Mouse (Mus musculus): Measurements from ENCODE around the gene Mrpl54. TPM values are rescaled to one million over a fixed set of nuclear protein-coding genes. Genes with fewer than 3 reads are reported as not detected.

The Mrpl54 gene
- 202 and 210 TPM in 2 replicates for polyA plus RNA-seq (2015; fragmentation: Nextera tagmentation; extraction: Ambion mirVana)

DNA sequence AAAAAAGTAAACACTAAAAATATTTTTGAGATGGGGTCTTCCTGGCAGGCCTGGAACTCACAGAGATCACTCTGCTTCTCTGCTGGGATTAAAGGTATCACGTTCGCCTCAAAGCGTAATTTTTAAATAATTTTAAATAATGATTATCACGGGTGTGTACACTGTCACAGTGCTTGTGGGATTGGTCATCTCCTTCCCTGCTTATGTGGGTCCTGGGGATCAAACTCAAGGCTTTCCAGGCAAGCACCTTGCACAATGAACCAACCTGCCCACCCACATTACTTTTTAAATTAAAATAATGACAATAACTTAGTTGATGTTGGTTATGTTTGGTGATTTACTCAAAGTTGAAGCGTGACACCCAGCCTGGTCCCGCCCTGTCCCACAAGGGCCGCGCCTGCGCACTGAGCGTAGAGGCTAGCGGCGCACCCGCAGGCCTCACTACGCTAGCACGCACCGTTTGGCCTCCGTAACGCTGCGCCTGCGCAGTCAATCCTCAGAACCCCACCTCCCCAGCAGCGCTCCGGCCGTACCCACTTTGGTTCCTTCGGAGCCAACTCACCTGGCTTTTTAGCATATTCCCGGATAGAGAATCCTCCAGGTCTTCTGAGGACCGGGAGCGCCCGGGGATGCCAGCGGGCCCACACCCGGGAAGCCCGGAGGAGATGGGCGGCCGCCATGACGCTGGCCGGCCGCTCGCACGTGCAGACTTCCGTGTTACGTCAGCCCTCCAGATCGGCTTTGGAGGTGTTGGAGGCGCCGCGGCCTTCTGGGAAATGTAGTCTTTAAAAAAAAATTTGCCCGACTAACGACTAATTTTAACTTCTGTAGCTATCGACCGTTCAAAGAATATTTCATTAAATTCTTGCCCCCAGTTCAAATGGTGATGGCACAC, at the start of gene Mrpl54, which contains the start of gene Apba3:
Mrpl54 (minus strand) TSS at position 724 of the 895 bp plus-strand sequence.
Apba3 (plus strand) TSS at position 750 of the 895 bp plus-strand sequence.
- Histone ChIP-seq H3K9ac (ENCODE audit: low read length) (peak within 1 kb of the TSS; percentile 80), H3K4me3 (ENCODE audit: low read length) (peak within 1 kb of the TSS; percentile 71), H3K27ac (ENCODE audit: low read length) (peak within 1 kb of the TSS; percentile 80), H3K4me1 (replicated peaks; ENCODE audit: control insufficient read depth, insufficient read depth, low read length) (peaks cover 18% of the 10 kb centered on the region), H3K4me2 (ENCODE audit: low read depth, low read length) (peak within 1 kb of the TSS; percentile 52), H3K27me3 (ENCODE audit: control insufficient read depth, insufficient read depth, low read depth, low read length) (no peaks in the 10 kb centered on the region), H3K9me3 (ENCODE audit: control insufficient read depth, low read length) (no peaks in the 10 kb centered on the region), H3K36me3 (ENCODE audit: control insufficient read depth, insufficient read depth, low read length) (peaks cover 19% of the 10 kb centered on the region)
- ATAC-seq (ENCODE audit: low read depth) = peak; percentile 96
- WGBS = under 1% methylated on average over 48 of the region's 48 CpGs

DNA sequence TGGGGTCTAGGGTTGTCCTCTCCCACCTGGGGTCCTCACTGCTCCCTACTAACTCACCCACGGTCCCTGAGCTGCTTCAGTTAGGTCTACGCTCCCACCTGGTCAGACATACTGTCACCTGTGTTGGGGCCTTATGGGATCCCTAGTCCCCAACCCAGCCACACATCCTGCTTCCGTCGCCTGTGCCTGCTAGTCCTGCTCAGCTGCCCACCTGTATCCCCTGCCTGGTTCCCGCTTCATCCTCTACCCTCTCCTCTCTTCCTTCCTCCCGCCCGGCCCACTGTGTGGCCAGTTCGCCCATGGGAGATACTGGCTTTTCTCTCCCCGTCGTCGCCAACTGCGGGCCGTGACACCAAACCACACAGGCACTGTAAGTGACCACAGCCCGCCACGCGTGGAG, 48.9 kb upstream of the Mrpl54 start:
- no peak overlapping the region for H3K9ac ChIP-seq (ENCODE audit: low read length)
- H3K27me3 ChIP-seq (ENCODE audit: control insufficient read depth, insufficient read depth, low read depth, low read length) = no peaks in the 10 kb centered on the region
- H3K9me3 ChIP-seq (ENCODE audit: control insufficient read depth, low read length) = no peaks in the 10 kb centered on the region
- H3K36me3 ChIP-seq (ENCODE audit: control insufficient read depth, insufficient read depth, low read length) = peaks cover 46% of the 10 kb centered on the region
- H3K27ac ChIP-seq (ENCODE audit: low read length) = no peak overlapping the region
- peaks cover 36% of the 10 kb centered on the region for H3K4me1 ChIP-seq (replicated peaks; ENCODE audit: control insufficient read depth, insufficient read depth, low read length)
- H3K4me2 ChIP-seq (ENCODE audit: low read depth, low read length) = no peak overlapping the region
- ATAC-seq (ENCODE audit: low read depth) = no peak
- WGBS = 89% methylated on average over 16 of the region's 16 CpGs
- no peak overlapping the region for H3K4me3 ChIP-seq (ENCODE audit: low read length)

DNA sequence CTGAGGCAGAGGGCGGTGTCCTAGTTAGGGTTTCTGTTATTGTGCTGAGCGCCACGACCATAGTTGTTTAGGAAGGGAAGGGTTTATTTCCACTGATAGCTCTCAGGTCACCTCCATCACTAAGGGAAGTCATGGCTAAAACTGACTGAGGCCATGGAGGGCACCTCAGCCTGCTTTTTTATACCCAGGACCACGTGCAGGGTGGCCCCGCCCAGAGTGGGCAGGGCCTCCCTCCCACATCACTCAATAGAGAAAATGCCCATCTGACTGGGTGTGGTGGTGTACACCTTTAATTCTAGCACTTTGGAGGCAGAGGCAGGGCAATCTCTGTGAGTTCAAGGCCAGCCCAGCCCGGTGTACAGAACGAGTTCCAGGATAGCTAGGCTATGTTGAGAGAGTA, 47.5 kb upstream of the Mrpl54 start:
- H3K9me3 ChIP-seq (ENCODE audit: control insufficient read depth, low read length) = no peaks in the 10 kb centered on the region
- H3K27me3 ChIP-seq (ENCODE audit: control insufficient read depth, insufficient read depth, low read depth, low read length) = no peaks in the 10 kb centered on the region
- no peak overlapping the region for H3K4me3 ChIP-seq (ENCODE audit: low read length)
- H3K4me2 ChIP-seq (ENCODE audit: low read depth, low read length) = no peak overlapping the region
- no peak overlapping the region for H3K9ac ChIP-seq (ENCODE audit: low read length)
- peaks cover 29% of the 10 kb centered on the region for H3K4me1 ChIP-seq (replicated peaks; ENCODE audit: control insufficient read depth, insufficient read depth, low read length)
- no peak overlapping the region for H3K27ac ChIP-seq (ENCODE audit: low read length)
- no peak for ATAC-seq (ENCODE audit: low read depth)
- peaks cover 50% of the 10 kb centered on the region for H3K36me3 ChIP-seq (ENCODE audit: control insufficient read depth, insufficient read depth, low read length)
- WGBS = 82% methylated on average over 7 of the region's 7 CpGs

DNA sequence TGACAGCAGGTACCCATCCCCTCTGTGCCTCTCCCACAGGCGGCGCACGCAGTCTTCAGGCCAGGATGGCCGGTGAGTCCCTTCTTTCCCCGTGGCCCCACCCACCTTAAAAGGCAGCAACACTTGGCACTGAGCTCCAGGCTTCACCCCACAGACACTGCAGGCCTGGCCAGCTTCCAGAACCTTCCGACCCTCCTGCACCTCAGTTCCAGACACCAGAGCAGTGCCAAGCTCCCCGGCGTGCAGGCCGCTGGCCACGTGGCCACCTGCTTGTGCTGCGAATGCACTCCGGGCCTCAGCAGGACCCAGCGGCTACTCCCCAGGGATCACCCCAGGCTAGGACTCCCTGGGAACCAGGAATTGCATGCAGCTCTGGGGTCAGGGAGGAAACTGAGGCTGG, 46.8 kb upstream of the Mrpl54 start:
- no peak overlapping the region for H3K4me3 ChIP-seq (ENCODE audit: low read length)
- no peak overlapping the region for H3K9ac ChIP-seq (ENCODE audit: low read length)
- no peak overlapping the region for H3K27ac ChIP-seq (ENCODE audit: low read length)
- 86% methylated on average over 13 of the region's 13 CpGs for WGBS
- H3K27me3 ChIP-seq (ENCODE audit: control insufficient read depth, insufficient read depth, low read depth, low read length) = no peaks in the 10 kb centered on the region
- ATAC-seq (ENCODE audit: low read depth) = no peak
- peaks cover 22% of the 10 kb centered on the region for H3K4me1 ChIP-seq (replicated peaks; ENCODE audit: control insufficient read depth, insufficient read depth, low read length)
- H3K4me2 ChIP-seq (ENCODE audit: low read depth, low read length) = no peak overlapping the region
- no peaks in the 10 kb centered on the region for H3K9me3 ChIP-seq (ENCODE audit: control insufficient read depth, low read length)
- peaks cover 57% of the 10 kb centered on the region for H3K36me3 ChIP-seq (ENCODE audit: control insufficient read depth, insufficient read depth, low read length)

GRCm38 (mm10) chr10:81309571-81309970, 42.8 kb upstream of the Mrpl54 start:
- no peak for ATAC-seq (ENCODE audit: low read depth)
- Histone ChIP-seq H3K4me3 (ENCODE audit: low read length) (no peak overlapping the region), H3K27ac (ENCODE audit: low read length) (no peak overlapping the region), H3K4me2 (ENCODE audit: low read depth, low read length) (no peak overlapping the region), H3K9ac (ENCODE audit: low read length) (no peak overlapping the region), H3K36me3 (ENCODE audit: control insufficient read depth, insufficient read depth, low read length) (peaks cover 66% of the 10 kb centered on the region), H3K4me1 (replicated peaks; ENCODE audit: control insufficient read depth, insufficient read depth, low read length) (no peaks in the 10 kb centered on the region), H3K9me3 (ENCODE audit: control insufficient read depth, low read length) (no peaks in the 10 kb centered on the region), H3K27me3 (ENCODE audit: control insufficient read depth, insufficient read depth, low read depth, low read length) (no peaks in the 10 kb centered on the region)
- WGBS = 81% methylated on average over 5 of the region's 5 CpGs

DNA sequence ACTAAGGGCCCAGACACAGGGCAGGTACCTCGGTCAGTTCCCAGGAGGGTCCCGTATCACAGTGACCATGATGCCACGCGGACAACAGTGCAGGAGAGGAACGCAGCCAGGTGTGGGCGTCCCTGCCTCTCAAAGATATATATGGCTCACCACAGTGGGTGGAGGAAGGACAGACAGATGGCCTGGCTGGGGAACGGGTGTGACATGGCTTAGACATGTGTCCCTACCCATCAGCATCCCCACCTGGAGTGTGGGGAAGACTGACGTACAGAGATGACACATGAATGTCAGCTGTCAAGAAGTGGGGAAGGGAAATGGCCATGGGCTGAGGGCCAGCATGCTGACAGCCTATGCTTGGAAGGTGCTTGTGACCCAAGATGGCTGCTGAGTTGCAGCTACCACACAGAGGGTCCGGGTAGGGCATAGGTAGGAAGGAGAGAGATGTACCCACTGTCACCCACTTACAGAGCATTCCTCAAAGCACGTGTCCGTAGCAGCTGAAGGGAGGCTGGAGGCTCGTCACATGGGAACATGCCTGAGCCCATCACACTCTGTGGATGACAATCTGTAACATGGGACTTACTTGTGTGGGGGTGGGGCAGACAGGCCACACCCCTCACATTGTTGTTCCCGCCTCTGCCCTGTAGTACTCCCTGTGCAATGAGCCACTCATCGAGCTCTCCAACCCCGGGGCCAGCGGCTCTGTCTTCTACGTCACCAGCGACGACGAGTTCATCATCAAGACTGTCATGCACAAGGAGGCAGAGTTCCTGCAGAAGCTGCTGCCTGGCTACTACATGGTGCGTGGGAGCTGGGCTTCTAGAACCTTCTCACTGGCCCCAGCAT, 40.3 kb upstream of the Mrpl54 start:
- Histone ChIP-seq H3K4me1 (replicated peaks; ENCODE audit: control insufficient read depth, insufficient read depth, low read length) (peaks cover 17% of the 10 kb centered on the region), H3K4me3 (ENCODE audit: low read length) (no peak overlapping the region), H3K4me2 (ENCODE audit: low read depth, low read length) (no peak overlapping the region), H3K36me3 (ENCODE audit: control insufficient read depth, insufficient read depth, low read length) (peaks cover 46% of the 10 kb centered on the region), H3K27ac (ENCODE audit: low read length) (no peak overlapping the region), H3K27me3 (ENCODE audit: control insufficient read depth, insufficient read depth, low read depth, low read length) (no peaks in the 10 kb centered on the region), H3K9me3 (ENCODE audit: control insufficient read depth, low read length) (no peaks in the 10 kb centered on the region), H3K9ac (ENCODE audit: low read length) (no peak overlapping the region)
- no peak for ATAC-seq (ENCODE audit: low read depth)
- WGBS = 91% methylated on average over 21 of the region's 21 CpGs

- no peak for ATAC-seq (ENCODE audit: low read depth)
- no peak overlapping the region for H3K4me3 ChIP-seq (ENCODE audit: low read length)
- no peaks in the 10 kb centered on the region for H3K9me3 ChIP-seq (ENCODE audit: control insufficient read depth, low read length)
- peaks cover 18% of the 10 kb centered on the region for H3K4me1 ChIP-seq (replicated peaks; ENCODE audit: control insufficient read depth, insufficient read depth, low read length)
- H3K36me3 ChIP-seq (ENCODE audit: control insufficient read depth, insufficient read depth, low read length) = peaks cover 39% of the 10 kb centered on the region
- no peak overlapping the region for H3K27ac ChIP-seq (ENCODE audit: low read length)
- no peak overlapping the region for H3K9ac ChIP-seq (ENCODE audit: low read length)
- no peak overlapping the region for H3K4me2 ChIP-seq (ENCODE audit: low read depth, low read length)
- no peaks in the 10 kb centered on the region for H3K27me3 ChIP-seq (ENCODE audit: control insufficient read depth, insufficient read depth, low read depth, low read length)
- 81% methylated on average over 12 of the region's 12 CpGs for WGBS
Measured at GRCm38 (mm10) chr10:81306173-81306668, 39.5 kb upstream of the Mrpl54 start.

DNA sequence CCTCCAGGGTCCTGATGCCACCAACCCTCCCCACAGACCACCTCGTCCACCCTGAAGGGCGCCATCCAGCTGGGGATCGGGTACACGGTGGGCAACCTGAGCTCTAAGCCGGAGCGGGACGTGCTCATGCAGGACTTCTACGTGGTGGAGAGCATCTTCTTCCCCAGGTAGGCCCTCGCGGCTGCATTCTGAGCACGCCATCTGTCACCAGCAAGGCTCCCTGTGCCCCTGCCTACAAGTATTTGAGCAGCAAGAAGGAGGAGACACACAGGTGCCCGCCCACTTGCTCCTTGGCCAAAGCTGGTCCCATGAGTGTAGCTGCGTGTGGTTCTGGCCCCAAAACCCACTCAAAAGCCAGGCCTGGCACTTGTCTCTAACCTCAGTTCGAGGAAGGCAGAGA, 38.9 kb upstream of the Mrpl54 start:
- Histone ChIP-seq H3K4me3 (ENCODE audit: low read length) (no peak overlapping the region), H3K4me2 (ENCODE audit: low read depth, low read length) (no peak overlapping the region), H3K4me1 (replicated peaks; ENCODE audit: control insufficient read depth, insufficient read depth, low read length) (peaks cover 22% of the 10 kb centered on the region), H3K27ac (ENCODE audit: low read length) (no peak overlapping the region), H3K27me3 (ENCODE audit: control insufficient read depth, insufficient read depth, low read depth, low read length) (no peaks in the 10 kb centered on the region), H3K9me3 (ENCODE audit: control insufficient read depth, low read length) (no peaks in the 10 kb centered on the region), H3K9ac (ENCODE audit: low read length) (no peak overlapping the region), H3K36me3 (ENCODE audit: control insufficient read depth, insufficient read depth, low read length) (peaks cover 36% of the 10 kb centered on the region)
- 93% methylated on average over 14 of the region's 14 CpGs for WGBS
- ATAC-seq (ENCODE audit: low read depth) = no peak
